Comparison of ENCODE assay signal across 8 mouse cellular contexts in genomic region chr17:34899053-34899889, GRCm38 (mm10). TPM values are rescaled to one million over a fixed set of nuclear protein-coding genes. Genes with fewer than 3 reads are reported as not detected.
DNase-seq lines count a peak whose midpoint lies in the region; ATAC-seq and TF ChIP-seq lines count a peak whose summit lies in the region.

No protein-coding gene starts in this region.

- H3K27ac ChIP-seq in heart, embryonic 10.5 days, result peak overlapping the region; percentile 99
- peak overlapping the region; percentile 95 for H3K27ac ChIP-seq in kidney, postnatal 0 days
- peak overlapping the region; percentile 99 for H3K27ac ChIP-seq in lung, embryonic 16.5 days (ENCODE audit: low read length)

- H3K9me3 ChIP-seq in heart, embryonic 10.5 days, result no peaks in the 10 kb centered on the region
- H3K9me3 ChIP-seq in kidney, postnatal 0 days (replicated peaks; ENCODE audit: low read length), result no peaks in the 10 kb centered on the region
- H3K9me3 ChIP-seq in lung, embryonic 16.5 days (ENCODE audit: control insufficient read depth, low read length), result no peaks in the 10 kb centered on the region

- H3K4me3 ChIP-seq in heart, embryonic 10.5 days, result peak overlapping the region; percentile 99
- peak overlapping the region; percentile 96 for H3K4me3 ChIP-seq in kidney, postnatal 0 days (replicated peaks; ENCODE audit: low read depth, low read length)
- H3K4me3 ChIP-seq in lung, embryonic 16.5 days (ENCODE audit: low read length), result peak overlapping the region; percentile 90

- peaks cover 38% of the 10 kb centered on the region for H3K4me1 ChIP-seq in heart, embryonic 10.5 days
- H3K4me1 ChIP-seq in kidney, postnatal 0 days (replicated peaks; ENCODE audit: insufficient read depth, low read length), result peaks cover 8% of the 10 kb centered on the region
- peaks cover 27% of the 10 kb centered on the region for H3K4me1 ChIP-seq in lung, embryonic 16.5 days (replicated peaks; ENCODE audit: control insufficient read depth, insufficient read depth, low read length)

- peak; percentile 84 for DNase-seq in A20 (ENCODE audit: low read depth, low spot score)
- DNase-seq in ES-CJ7 (ENCODE audit: low read depth, low spot score), result peak; percentile 27
- peak; percentile 47 to 55 for DNase-seq in cerebellum, postnatal 25 days
- DNase-seq in heart, embryonic 10.5 days (ENCODE audit: low spot score), result peak; percentile 78
- peak; percentile 33 for DNase-seq in kidney, postnatal 0 days (ENCODE audit: low spot score)
- DNase-seq in right cerebral cortex, postnatal 25 days, result peak; percentile 47

- ATAC-seq in kidney, postnatal 0 days (replicated peaks; ENCODE audit: low FRiP score, low read depth), result peak; percentile 3; the same call in 1 of the 2 replicates
- no peak for ATAC-seq in lung, embryonic 16.5 days (ENCODE audit: low read depth)
- no peak for ATAC-seq in megakaryocyte progenitor cell, adult 5-6 weeks (replicated peaks; ENCODE audit: poor library complexity)

- WGBS in heart, embryonic 10.5 days, result under 1% methylated on average over 37 of the region's 45 CpGs
- 1% methylated on average over 45 of the region's 45 CpGs for WGBS in kidney, postnatal 0 days
- under 1% methylated on average over 29 of the region's 45 CpGs for WGBS in lung, embryonic 16.5 days

- H3K9ac ChIP-seq in kidney, postnatal 0 days (ENCODE audit: low read depth, low read length), result peak overlapping the region; percentile 96
- H3K9ac ChIP-seq in lung, embryonic 16.5 days (ENCODE audit: low read length), result peak overlapping the region; percentile 97

- peak overlapping the region; percentile 89 for H3K4me2 ChIP-seq in kidney, postnatal 0 days (ENCODE audit: low read length)
- H3K4me2 ChIP-seq in lung, embryonic 16.5 days (ENCODE audit: low read depth, low read length), result peak overlapping the region; percentile 72

- TF ChIP-seq CTCF in kidney, postnatal 0 days (IDR thresholded peaks at IDR 0.05; ENCODE audit: low read depth), result no peak

- peaks cover 41% of the 10 kb centered on the region for H3K36me3 ChIP-seq in heart, embryonic 10.5 days
- H3K36me3 ChIP-seq in kidney, postnatal 0 days (ENCODE audit: insufficient read depth, low read length), result peaks cover 27% of the 10 kb centered on the region
- H3K36me3 ChIP-seq in lung, embryonic 16.5 days (ENCODE audit: control insufficient read depth, insufficient read depth, low read length), result peaks cover 22% of the 10 kb centered on the region

- no peaks in the 10 kb centered on the region for H3K27me3 ChIP-seq in heart, embryonic 10.5 days (ENCODE audit: insufficient read depth, poor library complexity, severe bottlenecking)
- no peaks in the 10 kb centered on the region for H3K27me3 ChIP-seq in kidney, postnatal 0 days (ENCODE audit: insufficient read depth, low read length)
- H3K27me3 ChIP-seq in lung, embryonic 16.5 days (ENCODE audit: control insufficient read depth, insufficient read depth, low read depth, low read length), result no peaks in the 10 kb centered on the region

RNA-seq across cellular contexts. Expression of gene Ehmt2, which starts 1.0 kb away (rescaled TPM):
- 46.3 and 66.0 TPM in 2 replicates for polyA plus RNA-seq in heart, embryonic 10.5 days (2016; fragmentation: Nextera tagmentation; extraction: Ambion mirVana)
- polyA plus RNA-seq in kidney, postnatal 0 days (2015; fragmentation: Nextera tagmentation; extraction: Ambion mirVana), result 44.1 and 49.1 TPM in 2 replicates
- 58.2 and 62.2 TPM in 2 replicates for polyA plus RNA-seq in lung, embryonic 16.5 days (2015; fragmentation: Nextera tagmentation; extraction: Ambion mirVana)
- total RNA-seq in megakaryocyte progenitor cell, adult 5-6 weeks (2015), result 72.4 and 73.5 TPM in 2 replicates
- total RNA-seq in megakaryocyte progenitor cell, adult 5-6 weeks (2017), result 107 and 108 TPM in 2 replicates

RNA-seq across cellular contexts. Expression of gene C2, which starts 1.2 kb away (rescaled TPM):
- polyA plus RNA-seq in heart, embryonic 10.5 days (2016; fragmentation: Nextera tagmentation; extraction: Ambion mirVana), result 0.67 and 1.6 TPM in 2 replicates
- polyA plus RNA-seq in kidney, postnatal 0 days (2015; fragmentation: Nextera tagmentation; extraction: Ambion mirVana), result 7.0 and 7.4 TPM in 2 replicates
- 3.2 and 4.8 TPM in 2 replicates for polyA plus RNA-seq in lung, embryonic 16.5 days (2015; fragmentation: Nextera tagmentation; extraction: Ambion mirVana)
- 5.1 and 7.8 TPM in 2 replicates for total RNA-seq in megakaryocyte progenitor cell, adult 5-6 weeks (2015)
- total RNA-seq in megakaryocyte progenitor cell, adult 5-6 weeks (2017), result 1.6 and 1.9 TPM in 2 replicates

RNA-seq across cellular contexts. Expression of gene Slc44a4, which starts 15.0 kb away (rescaled TPM):
- polyA plus RNA-seq in heart, embryonic 10.5 days (2016; fragmentation: Nextera tagmentation; extraction: Ambion mirVana), result 0.10 and 0.41 TPM in 2 replicates
- 24.2 and 27.3 TPM in 2 replicates for polyA plus RNA-seq in kidney, postnatal 0 days (2015; fragmentation: Nextera tagmentation; extraction: Ambion mirVana)
- 1.5 and 1.9 TPM in 2 replicates for polyA plus RNA-seq in lung, embryonic 16.5 days (2015; fragmentation: Nextera tagmentation; extraction: Ambion mirVana)
- 0.81 and 1.8 TPM in 2 replicates for total RNA-seq in megakaryocyte progenitor cell, adult 5-6 weeks (2015)
- 0.61 and 0.75 TPM in 2 replicates for total RNA-seq in megakaryocyte progenitor cell, adult 5-6 weeks (2017)

RNA-seq across cellular contexts. Expression of gene Gm20547, which starts 17.4 kb away (rescaled TPM):
- polyA plus RNA-seq in heart, embryonic 10.5 days (2016; fragmentation: Nextera tagmentation; extraction: Ambion mirVana), result not detected in 2 replicates
- not detected in 2 replicates for polyA plus RNA-seq in kidney, postnatal 0 days (2015; fragmentation: Nextera tagmentation; extraction: Ambion mirVana)
- polyA plus RNA-seq in lung, embryonic 16.5 days (2015; fragmentation: Nextera tagmentation; extraction: Ambion mirVana), result not detected in 2 replicates
- total RNA-seq in megakaryocyte progenitor cell, adult 5-6 weeks (2015), result not detected in 2 replicates
- total RNA-seq in megakaryocyte progenitor cell, adult 5-6 weeks (2017), result not detected in 2 replicates

RNA-seq across cellular contexts. Expression of gene Zbtb12, which starts 20.0 kb away (rescaled TPM):
- 2.2 and 4.1 TPM in 2 replicates for polyA plus RNA-seq in heart, embryonic 10.5 days (2016; fragmentation: Nextera tagmentation; extraction: Ambion mirVana)
- 2.3 and 3.4 TPM in 2 replicates for polyA plus RNA-seq in kidney, postnatal 0 days (2015; fragmentation: Nextera tagmentation; extraction: Ambion mirVana)
- polyA plus RNA-seq in lung, embryonic 16.5 days (2015; fragmentation: Nextera tagmentation; extraction: Ambion mirVana), result 2.3 and 2.5 TPM in 2 replicates
- total RNA-seq in megakaryocyte progenitor cell, adult 5-6 weeks (2015), result 7.7 and 9.9 TPM in 2 replicates
- total RNA-seq in megakaryocyte progenitor cell, adult 5-6 weeks (2017), result 13.6 and 15.1 TPM in 2 replicates

Comparison
In these comparisons a context has a peak if more than half of its experiments do, and no peak if none do; other contexts are left out.
1. DNase-seq: peak in every context shown above with its lines; median percentile 84 in A20; 78 in heart, embryonic 10.5 days; 51 in cerebellum, postnatal 25 days; 47 in right cerebral cortex, postnatal 25 days; 33 in kidney, postnatal 0 days; 27 in ES-CJ7.